8 mouse cellular contexts compared by ENCODE assay signal in genomic region chrX:7878495-7878894, GRCm38 (mm10). TPM values are rescaled to one million over a fixed set of nuclear protein-coding genes. Genes with fewer than 3 reads are reported as not detected.
DNase-seq lines count a peak whose midpoint lies in the region; ATAC-seq and TF ChIP-seq lines count a peak whose summit lies in the region.

No protein-coding gene starts in this region.

- peak overlapping the region; percentile 63 for H3K9ac ChIP-seq in forebrain, embryonic 16.5 days (replicated peaks; ENCODE audit: low read depth, low read length)
- H3K9ac ChIP-seq in neural tube, embryonic 15.5 days (replicated peaks), result peak overlapping the region; percentile 50

- H3K36me3 ChIP-seq in forebrain, embryonic 16.5 days (ENCODE audit: control insufficient read depth, insufficient read depth), result peaks cover 2% of the 10 kb centered on the region; the same call in 1 of the 2 replicates
- peaks cover 16% of the 10 kb centered on the region for H3K36me3 ChIP-seq in limb, embryonic 10.5 days
- H3K36me3 ChIP-seq in neural tube, embryonic 15.5 days, result peaks cover 3% of the 10 kb centered on the region; the same call in 1 of the 2 replicates

- H3K4me1 ChIP-seq in forebrain, embryonic 16.5 days (replicated peaks; ENCODE audit: control insufficient read depth, insufficient read depth, low read length), result peaks cover 16% of the 10 kb centered on the region
- peaks cover 6% of the 10 kb centered on the region; the same call in 1 of the 2 replicates for H3K4me1 ChIP-seq in limb, embryonic 10.5 days
- peaks cover 9% of the 10 kb centered on the region; the same call in 1 of the 2 replicates for H3K4me1 ChIP-seq in neural tube, embryonic 15.5 days

- H3K4me2 ChIP-seq in forebrain, embryonic 16.5 days (ENCODE audit: low read length), result peak overlapping the region; percentile 77
- peak overlapping the region; percentile 70 for H3K4me2 ChIP-seq in neural tube, embryonic 15.5 days

- peak; percentile 2 for ATAC-seq in CD4-positive, CD25-positive, alpha-beta regulatory T cell, adult 4 months
- peak; percentile 21 for ATAC-seq in forebrain, embryonic 16.5 days
- ATAC-seq in neural tube, embryonic 15.5 days (ENCODE audit: low FRiP score), result peak; percentile 43

- no peaks in the 10 kb centered on the region for H3K9me3 ChIP-seq in forebrain, embryonic 16.5 days (ENCODE audit: control insufficient read depth, low read length)
- H3K9me3 ChIP-seq in limb, embryonic 10.5 days (replicated peaks), result no peaks in the 10 kb centered on the region
- H3K9me3 ChIP-seq in neural tube, embryonic 15.5 days (replicated peaks), result no peaks in the 10 kb centered on the region

- no peak for TF ChIP-seq POLR2A in brain, embryonic 14.5 days (IDR thresholded peaks at IDR 0.05; ENCODE audit: borderline replicate concordance, extremely low read depth, insufficient read depth, insufficient read length, poor library complexity, severe bottlenecking)

- peak in 1 of 2 experiments; percentile 22 for DNase-seq in layer of hippocampus, adult 2 months (ENCODE audit: low spot score in 2 of 2)
- DNase-seq in layer of hippocampus, adult 11-12 months (ENCODE audit: low spot score), result no peak
- DNase-seq in brain, embryonic 14.5 days (ENCODE audit: low read depth), result peak; percentile 11
- peak; percentile 31 for DNase-seq in limb, embryonic 10.5 days (ENCODE audit: low spot score)
- no peak for DNase-seq in layer of hippocampus, adult 9-11 months

- no peaks in the 10 kb centered on the region for H3K27me3 ChIP-seq in forebrain, embryonic 16.5 days (replicated peaks; ENCODE audit: control insufficient read depth, insufficient read depth, low read length)
- peaks cover 4% of the 10 kb centered on the region; the same call in 1 of the 2 replicates for H3K27me3 ChIP-seq in limb, embryonic 10.5 days (ENCODE audit: low read depth, poor library complexity, severe bottlenecking)
- no peaks in the 10 kb centered on the region for H3K27me3 ChIP-seq in neural tube, embryonic 15.5 days (replicated peaks)

- peak overlapping the region; percentile 92 for H3K27ac ChIP-seq in layer of hippocampus, adult 2 months
- H3K27ac ChIP-seq in forebrain, embryonic 16.5 days (ENCODE audit: low read length), result no peak overlapping the region
- peak overlapping the region; percentile 62; the same call in 1 of the 2 replicates for H3K27ac ChIP-seq in limb, embryonic 10.5 days
- peak overlapping the region; percentile 71 for H3K27ac ChIP-seq in neural tube, embryonic 15.5 days (replicated peaks)

- no peak for TF ChIP-seq CTCF in layer of hippocampus, adult 2 months (conservative IDR thresholded peaks at IDR 0.05)
- no peak for TF ChIP-seq CTCF in brain, embryonic 14.5 days (IDR thresholded peaks at IDR 0.05; ENCODE audit: borderline replicate concordance, extremely low read depth, insufficient read depth, insufficient read length)

- H3K4me3 ChIP-seq in layer of hippocampus, adult 2 months, result peak overlapping the region; percentile 66
- peak overlapping the region; percentile 51 for H3K4me3 ChIP-seq in forebrain, embryonic 16.5 days (replicated peaks; ENCODE audit: low read length)
- H3K4me3 ChIP-seq in limb, embryonic 10.5 days, result peak overlapping the region; percentile 60
- H3K4me3 ChIP-seq in neural tube, embryonic 15.5 days (replicated peaks), result peak overlapping the region; percentile 53

- 15% methylated on average over 21 of the region's 21 CpGs for WGBS in forebrain, embryonic 16.5 days
- WGBS in limb, embryonic 10.5 days, result 9% methylated on average over 20 of the region's 21 CpGs
- 21% methylated on average over 21 of the region's 21 CpGs for WGBS in neural tube, embryonic 15.5 days

RNA-seq across cellular contexts. Expression of gene Pim2, which starts 0.4 kb away (rescaled TPM):
- 10 to 100 TPM; 53.0 to 54.6 TPM for total RNA-seq in layer of hippocampus, adult 2 months (2021)
- 10 to 100 TPM; 33.6 to 41.9 TPM for polyA plus RNA-seq in CD4-positive, CD25-positive, alpha-beta regulatory T cell, adult 4 months (2017; shearing (Covaris generic))
- 19.8 and 23.3 TPM in 2 replicates for polyA plus RNA-seq in brain, embryonic 14.5 days (2012; rRNA removed)
- polyA plus RNA-seq in forebrain, embryonic 16.5 days (2015; fragmentation: Nextera tagmentation; extraction: Ambion mirVana), result 16.9 and 22.4 TPM in 2 replicates
- 6.2 TPM in 2 replicates for polyA plus RNA-seq in limb, embryonic 10.5 days (2016; fragmentation: Nextera tagmentation; extraction: Ambion mirVana)
- polyA plus RNA-seq in neural tube, embryonic 15.5 days (2015; fragmentation: Nextera tagmentation; extraction: Ambion mirVana), result 21.0 and 26.8 TPM in 2 replicates

RNA-seq across cellular contexts. Expression of gene Slc35a2, which starts 5.3 kb away (rescaled TPM):
- total RNA-seq in layer of hippocampus, adult 2 months (2021), result 10 to 100 TPM; 36.0 to 40.5 TPM
- 10 to 100 TPM; 17.1 to 35.7 TPM for polyA plus RNA-seq in CD4-positive, CD25-positive, alpha-beta regulatory T cell, adult 4 months (2017; shearing (Covaris generic))
- polyA plus RNA-seq in brain, embryonic 14.5 days (2012; rRNA removed), result 41.0 and 60.1 TPM in 2 replicates
- polyA plus RNA-seq in forebrain, embryonic 16.5 days (2015; fragmentation: Nextera tagmentation; extraction: Ambion mirVana), result 39.4 and 46.0 TPM in 2 replicates
- 23.3 and 24.0 TPM in 2 replicates for polyA plus RNA-seq in limb, embryonic 10.5 days (2016; fragmentation: Nextera tagmentation; extraction: Ambion mirVana)
- 46.9 and 47.3 TPM in 2 replicates for polyA plus RNA-seq in neural tube, embryonic 15.5 days (2015; fragmentation: Nextera tagmentation; extraction: Ambion mirVana)

RNA-seq across cellular contexts. Expression of gene Pqbp1, which starts 20.6 kb away (rescaled TPM):
- 10 to 100 TPM; 83.6 to 92.9 TPM for total RNA-seq in layer of hippocampus, adult 2 months (2021)
- polyA plus RNA-seq in CD4-positive, CD25-positive, alpha-beta regulatory T cell, adult 4 months (2017; shearing (Covaris generic)), result 100 to 1,000 TPM; 108 to 123 TPM
- polyA plus RNA-seq in brain, embryonic 14.5 days (2012; rRNA removed), result 191 and 193 TPM in 2 replicates
- polyA plus RNA-seq in forebrain, embryonic 16.5 days (2015; fragmentation: Nextera tagmentation; extraction: Ambion mirVana), result 218 and 223 TPM in 2 replicates
- 131 and 140 TPM in 2 replicates for polyA plus RNA-seq in limb, embryonic 10.5 days (2016; fragmentation: Nextera tagmentation; extraction: Ambion mirVana)
- 194 and 201 TPM in 2 replicates for polyA plus RNA-seq in neural tube, embryonic 15.5 days (2015; fragmentation: Nextera tagmentation; extraction: Ambion mirVana)

RNA-seq across cellular contexts. Expression of gene Timm17b, which starts 20.7 kb away (rescaled TPM):
- total RNA-seq in layer of hippocampus, adult 2 months (2021), result 10 to 100 TPM; 21.4 to 26.3 TPM
- 100 to 1,000 TPM; 107 to 109 TPM for polyA plus RNA-seq in CD4-positive, CD25-positive, alpha-beta regulatory T cell, adult 4 months (2017; shearing (Covaris generic))
- 55.5 and 65.5 TPM in 2 replicates for polyA plus RNA-seq in brain, embryonic 14.5 days (2012; rRNA removed)
- 134 and 155 TPM in 2 replicates for polyA plus RNA-seq in forebrain, embryonic 16.5 days (2015; fragmentation: Nextera tagmentation; extraction: Ambion mirVana)
- 167 and 187 TPM in 2 replicates for polyA plus RNA-seq in limb, embryonic 10.5 days (2016; fragmentation: Nextera tagmentation; extraction: Ambion mirVana)
- 152 TPM in 2 replicates for polyA plus RNA-seq in neural tube, embryonic 15.5 days (2015; fragmentation: Nextera tagmentation; extraction: Ambion mirVana)

RNA-seq across cellular contexts. Expression of gene Gm10491, which starts 29.1 kb away (rescaled TPM):
- total RNA-seq in layer of hippocampus, adult 2 months (2021), result not detected
- polyA plus RNA-seq in CD4-positive, CD25-positive, alpha-beta regulatory T cell, adult 4 months (2017; shearing (Covaris generic)), result not detected
- not detected in 2 replicates for polyA plus RNA-seq in brain, embryonic 14.5 days (2012; rRNA removed)
- not detected in 2 replicates for polyA plus RNA-seq in forebrain, embryonic 16.5 days (2015; fragmentation: Nextera tagmentation; extraction: Ambion mirVana)
- not detected in 2 replicates for polyA plus RNA-seq in limb, embryonic 10.5 days (2016; fragmentation: Nextera tagmentation; extraction: Ambion mirVana)
- polyA plus RNA-seq in neural tube, embryonic 15.5 days (2015; fragmentation: Nextera tagmentation; extraction: Ambion mirVana), result not detected in 2 replicates

Comparison
In these comparisons a context has a peak if more than half of its experiments do, and no peak if none do; other contexts are left out.
1. DNase-seq: peak in brain, embryonic 14.5 days (single experiment) and limb, embryonic 10.5 days (single experiment); none in layer of hippocampus, adult 11-12 months (single experiment) and layer of hippocampus, adult 9-11 months (single experiment).
2. Peak in every context shown above with its lines, with median percentiles within 50 percentile points of each other: H3K4me3 ChIP-seq and ATAC-seq.